Mouse (Mus musculus) adipose tissue, adult 10 weeks (tissue): ENCODE measurements around the gene Gm29049. TPM values are rescaled to one million over a fixed set of nuclear protein-coding genes. Genes with fewer than 3 reads are reported as not detected.

Source experiments
- polyA plus RNA-seq: library from polyadenylated mRNA; stranded (reverse); fragments of 350-450 nt; fragmentation: Illumina TruSeq; extraction: RNeasy Lipid Tissue Mini Kit (QIAGEN cat#74804); gene quantifications from one replicate; pipeline ENCODE4 v1.2.3, GENCODE M21; 2014; ENCODE audit warnings: low read depth, low replicate concordance

Gm29049 gene
- not detected for polyA plus RNA-seq

GRCm38 (mm10) chrY:7997068-7997467 is at the start of gene Gm29049:
Gm29049 (minus strand) TSS chrY:7997168.

Other genes with a start within 250 kb of the Gm29049 start
- gene Gm20825, start 74.3 kb upstream of the Gm29049 start, polyA plus RNA-seq: 0.40 TPM